Mouse (Mus musculus) adrenal gland (tissue): ENCODE measurements at regions not wholly inside any gene's neighbourhood (a gene's known extent, or its start where the extent isn't known, plus 50 kb on each side); places are given as distances from the start of the nearest gene placed in this dataset.

Source experiments
- intact Hi-C: fragments of 180-260 bp; cut with DNase I; formaldehyde crosslinking; loops from one replicate; pipeline ENCODE4 v1.15.1; 2025

DNA sequence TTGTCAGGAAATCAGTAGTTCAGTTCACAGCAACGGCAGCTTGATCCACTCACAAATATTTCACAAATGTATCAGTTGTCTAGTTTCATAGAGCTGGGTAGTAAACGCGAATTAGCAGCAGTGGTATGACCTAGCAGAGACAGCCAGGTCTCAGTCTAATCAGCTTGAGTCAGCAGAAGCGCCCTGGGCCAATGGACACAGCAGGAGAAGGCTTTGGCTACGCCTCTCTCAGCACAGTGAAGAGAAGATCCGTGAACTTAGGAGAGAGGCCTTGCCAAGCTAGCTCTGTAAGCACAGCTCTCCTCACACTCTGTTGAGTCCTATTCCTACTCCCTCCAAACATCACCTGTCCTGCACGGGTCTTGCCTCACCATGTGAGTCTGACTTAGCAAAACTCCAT is 188.0 kb downstream of the Zfp326 start:
- intact Hi-C loops: no loop called here

GRCm38 (mm10) chr5:106062926-106063325 is 186.6 kb downstream of the Zfp326 start:
- intact Hi-C loops: no loop called here

GRCm38 (mm10) chr5:106056631-106057030 is 180.3 kb downstream of the Zfp326 start:
- intact Hi-C loops: no loop called here

- intact Hi-C loops: no loop called here
Measured at GRCm38 (mm10) chr5:106055221-106055620, 178.9 kb downstream of the Zfp326 start.

DNA sequence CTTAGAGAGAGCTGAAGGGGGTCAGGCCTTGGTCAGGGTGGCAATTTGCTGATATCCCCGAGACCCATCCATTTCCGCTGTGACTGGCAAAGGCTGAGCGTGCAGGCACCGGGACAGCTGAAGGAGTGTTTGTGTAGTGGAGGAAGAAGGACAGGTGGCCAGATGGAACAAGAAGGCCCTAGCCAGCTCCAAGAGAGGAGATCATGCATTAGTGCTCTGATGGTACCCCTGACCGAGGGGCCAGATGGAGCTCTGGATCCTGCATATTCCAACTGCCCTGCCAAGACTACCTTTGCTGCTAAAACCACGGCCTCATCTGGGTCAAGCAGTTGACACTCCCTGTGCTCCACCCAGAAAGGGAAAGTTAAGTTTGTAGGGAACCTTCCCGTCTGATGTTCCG is 174.7 kb downstream of the Zfp326 start:
- intact Hi-C loops: no loop called here

DNA sequence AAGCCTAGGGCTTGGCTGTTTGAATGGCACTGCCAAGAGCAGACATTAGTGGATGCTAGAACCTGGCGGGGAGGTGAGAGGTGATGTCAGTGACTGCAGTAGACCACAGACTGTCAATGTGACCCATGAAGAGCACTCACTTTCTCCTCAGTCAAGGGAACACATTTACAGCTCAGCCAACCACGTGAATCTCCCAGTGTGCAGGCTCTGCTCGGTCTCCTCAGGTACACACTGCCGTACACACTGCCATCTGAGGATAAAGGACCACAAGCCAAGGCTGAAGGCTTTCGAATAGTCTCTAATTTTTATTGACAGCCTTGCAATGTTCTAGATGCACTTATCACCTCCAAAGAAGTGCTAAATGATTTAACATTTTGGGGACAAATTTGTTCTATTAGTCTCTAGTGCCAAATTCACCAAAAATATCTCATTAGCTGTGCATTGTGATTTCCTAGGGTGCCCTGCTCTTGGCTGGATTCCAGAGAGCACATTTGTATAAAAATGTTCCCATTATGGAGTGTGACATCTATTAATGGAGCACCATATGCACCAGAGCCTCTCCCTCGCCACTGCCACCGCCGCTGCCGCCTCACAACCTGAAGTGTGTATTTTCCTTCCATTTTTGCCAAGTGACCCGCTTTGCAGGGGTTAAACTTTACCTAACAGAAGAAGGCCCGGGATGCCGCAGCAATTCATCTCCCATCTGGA is 168.7 kb downstream of the Zfp326 start:
- intact Hi-C loops: no loop called here

DNA sequence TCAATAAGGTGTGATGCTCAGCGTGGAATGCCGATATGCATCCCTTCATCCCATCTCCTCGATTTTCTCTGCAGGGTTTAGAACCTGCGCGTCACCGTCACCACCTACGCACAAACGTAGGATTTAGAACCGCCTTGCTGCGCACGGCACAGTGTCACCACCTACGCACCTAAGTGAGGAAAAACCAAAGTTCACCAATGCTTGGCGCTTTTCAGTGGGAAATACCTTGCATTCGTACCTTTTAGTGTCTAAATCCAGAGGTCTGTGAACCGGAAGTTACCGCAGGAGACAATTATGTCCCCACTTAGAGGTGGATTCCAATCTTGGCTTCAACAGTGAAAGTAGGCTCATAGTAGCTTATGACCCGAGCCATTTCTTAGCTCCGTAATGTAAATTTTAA is 162.0 kb downstream of the Zfp326 start:
- intact Hi-C loops: no loop called here

DNA sequence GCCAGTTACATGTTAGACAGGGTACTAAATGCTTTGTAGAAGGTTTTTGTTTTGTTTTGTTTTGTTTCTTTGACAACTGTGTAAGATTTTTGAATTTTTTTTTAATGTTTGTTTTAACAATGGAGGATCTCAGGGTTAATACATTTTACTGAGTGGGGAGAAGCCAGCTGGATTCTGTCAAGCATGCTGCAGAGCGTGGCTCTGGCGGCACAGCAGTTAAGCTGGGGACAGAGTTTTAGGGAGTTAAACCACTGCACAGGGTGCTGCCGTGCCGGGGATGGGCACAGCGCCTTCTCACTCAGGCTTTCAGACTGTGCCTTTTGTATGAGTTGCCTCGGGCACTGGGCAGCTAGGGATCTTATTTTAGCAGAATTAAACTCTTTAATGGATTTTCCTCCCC is 159.8 kb downstream of the Zfp326 start:
- intact Hi-C loops: no loop called here

- intact Hi-C loops: no loop called here
Measured at GRCm38 (mm10) chr5:106032956-106033355, 156.6 kb downstream of the Zfp326 start.

- intact Hi-C loops: no loop called here
Measured at GRCm38 (mm10) chr5:106026861-106027260, 150.5 kb downstream of the Zfp326 start.

DNA sequence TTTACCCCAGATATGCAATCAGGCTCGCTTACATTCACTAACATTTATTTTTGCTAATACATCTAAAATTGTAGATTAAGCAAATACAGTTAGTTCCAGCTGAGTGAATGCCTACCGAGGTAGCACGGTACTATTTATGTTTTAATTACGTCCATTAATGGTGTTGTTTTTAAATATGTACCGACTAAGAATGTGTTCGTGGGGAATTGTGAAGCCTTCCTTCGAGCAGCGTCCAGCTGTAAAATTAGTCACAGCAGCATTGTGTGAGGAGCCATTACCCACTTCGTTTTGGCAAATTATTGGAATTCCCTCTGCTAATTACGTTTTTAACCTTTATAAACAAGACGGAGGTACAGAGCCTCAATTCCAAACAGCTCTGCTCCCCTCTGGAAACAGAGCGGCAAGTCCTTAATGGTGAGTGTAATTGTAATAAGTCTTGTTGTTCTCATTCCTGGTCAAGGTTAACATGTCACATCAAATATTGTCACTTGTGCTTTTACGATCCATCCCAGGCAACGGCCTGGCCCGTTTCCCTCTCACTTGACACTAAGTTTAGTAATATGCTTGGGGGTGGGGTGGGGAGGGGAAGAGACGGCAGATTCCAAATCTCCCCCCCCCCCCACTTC is 128.0 kb downstream of the Zfp326 start:
- intact Hi-C loops: no loop called here

DNA sequence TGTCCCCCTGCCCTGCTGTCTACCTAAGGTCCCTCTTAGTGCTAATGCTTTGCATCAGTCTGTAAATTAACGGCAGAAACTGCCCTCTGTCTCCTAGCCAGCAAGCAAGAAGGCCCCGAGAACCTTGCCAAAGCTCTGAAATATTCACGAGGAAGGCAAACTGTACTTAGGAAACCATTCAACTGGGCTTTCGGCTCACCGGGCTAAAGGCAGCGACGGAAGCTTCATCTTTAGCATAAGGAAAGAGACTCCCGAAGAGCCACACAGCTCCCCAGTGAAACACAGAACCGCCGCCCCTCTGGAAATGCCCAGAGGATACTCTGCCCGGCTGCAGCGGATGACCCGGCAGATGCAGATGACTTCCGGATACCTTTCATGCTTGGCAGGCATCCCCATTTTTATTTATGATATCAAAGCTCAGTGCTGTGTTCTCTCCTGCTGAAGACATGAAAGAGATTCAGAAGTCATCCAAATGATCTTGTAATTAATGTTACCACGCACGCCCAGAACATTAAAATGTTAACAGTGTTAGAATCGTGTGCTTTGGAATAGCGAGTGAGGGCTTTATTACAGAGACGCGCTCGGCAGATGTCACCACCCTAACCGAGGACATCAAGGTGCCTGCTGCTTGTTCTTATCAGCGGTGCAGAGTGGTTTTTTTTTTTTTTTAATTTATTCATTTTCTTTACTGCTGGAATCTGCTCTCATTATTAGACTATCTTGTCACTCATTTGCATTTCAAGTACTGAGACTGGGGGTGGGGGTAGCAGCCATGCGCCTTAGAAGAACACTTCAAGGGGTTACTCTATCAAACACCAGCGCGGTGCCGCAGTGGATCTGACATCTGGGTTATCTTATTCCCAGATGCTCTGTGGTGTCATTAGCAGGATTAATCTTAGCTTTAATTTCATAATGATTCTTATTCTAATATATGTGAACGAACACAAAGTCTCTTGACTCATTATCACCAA is 127.2 kb downstream of the Zfp326 start:
- intact Hi-C loops: no loop called here

DNA sequence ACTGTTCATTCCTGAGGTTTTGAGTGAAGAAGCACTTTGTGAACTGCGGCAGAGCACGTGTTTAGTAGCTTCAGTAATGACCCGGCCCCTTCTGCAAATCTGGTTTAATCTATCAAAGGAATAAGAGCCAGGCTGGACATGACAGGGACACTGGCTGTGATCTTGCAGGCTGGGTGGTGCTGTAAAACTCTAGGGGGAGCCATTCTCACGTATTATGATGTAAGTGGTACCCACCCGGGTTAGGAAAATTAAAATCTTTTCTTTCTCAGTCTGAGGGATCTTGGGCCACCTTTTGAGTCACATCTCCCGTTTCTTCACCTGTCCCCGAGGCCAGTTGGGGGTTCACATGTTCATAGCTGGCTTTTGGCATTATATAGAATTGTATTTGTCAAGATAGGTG is 126.0 kb downstream of the Zfp326 start:
- intact Hi-C loops: no loop called here

DNA sequence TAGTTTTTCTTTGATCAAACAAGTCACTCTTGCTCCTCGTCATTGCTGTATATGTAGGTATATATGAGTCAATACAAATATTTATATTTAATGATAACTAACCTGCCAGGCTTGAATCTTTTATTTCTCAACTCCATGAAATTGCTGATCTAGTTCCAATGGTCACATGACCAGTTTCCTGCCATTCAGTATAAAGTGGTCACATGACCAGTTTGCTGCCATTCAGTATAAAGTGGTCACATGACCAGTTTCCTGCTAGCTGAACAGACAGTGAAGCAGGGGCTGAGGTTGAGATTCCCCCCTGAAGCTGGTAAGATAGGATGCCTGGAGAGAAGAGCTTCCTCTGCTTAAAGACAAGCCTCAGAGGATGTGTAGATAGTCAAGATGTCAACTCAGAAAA is 117.9 kb downstream of the Zfp326 start:
- intact Hi-C loops: no loop called here

DNA sequence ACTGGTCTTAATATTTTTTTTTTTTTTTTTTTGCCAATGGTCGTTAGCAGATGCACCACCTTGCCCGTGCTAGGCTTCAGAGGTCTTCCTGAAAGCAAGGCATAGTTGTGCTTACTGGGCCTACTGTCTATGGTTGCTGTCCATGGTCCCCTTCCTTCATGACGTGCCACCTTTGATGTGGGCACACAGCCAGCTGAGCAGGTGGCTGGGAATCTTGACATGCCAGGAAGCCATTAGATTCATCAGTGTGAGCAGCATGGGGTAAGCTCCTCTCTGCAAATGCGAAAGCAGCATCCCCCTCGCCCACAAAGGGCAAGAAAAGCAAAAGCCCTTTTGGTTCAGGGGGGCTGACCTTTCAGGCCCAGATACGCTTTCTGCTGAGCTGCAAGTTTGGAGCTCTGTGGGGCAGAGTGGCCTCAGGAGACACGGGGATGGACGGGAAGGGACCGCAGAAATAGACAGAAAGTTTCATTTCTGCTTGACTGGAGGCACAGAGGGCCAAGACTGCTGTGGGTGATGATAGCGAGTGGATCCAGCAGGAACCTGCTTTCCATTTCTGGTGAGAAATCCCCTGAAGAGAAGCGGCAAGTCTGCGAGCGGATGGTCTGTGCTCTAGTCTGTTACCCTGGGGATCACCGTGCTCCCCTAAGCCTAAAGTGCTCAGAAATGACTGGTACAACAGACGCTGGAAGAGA is 116.8 kb downstream of the Zfp326 start:
- intact Hi-C loops: no loop called here

GRCm38 (mm10) chr5:105990777-105991176 is 114.4 kb downstream of the Zfp326 start:
- intact Hi-C loops: no loop called here

- intact Hi-C loops: no loop called here
Measured at GRCm38 (mm10) chr5:105986401-105986800, 110.0 kb downstream of the Zfp326 start.

GRCm38 (mm10) chr5:105983131-105983530 is 106.8 kb downstream of the Zfp326 start:
- intact Hi-C loops: no loop called here

GRCm38 (mm10) chr5:105976746-105977145 is 100.4 kb downstream of the Zfp326 start:
- intact Hi-C loops: no loop called here

DNA sequence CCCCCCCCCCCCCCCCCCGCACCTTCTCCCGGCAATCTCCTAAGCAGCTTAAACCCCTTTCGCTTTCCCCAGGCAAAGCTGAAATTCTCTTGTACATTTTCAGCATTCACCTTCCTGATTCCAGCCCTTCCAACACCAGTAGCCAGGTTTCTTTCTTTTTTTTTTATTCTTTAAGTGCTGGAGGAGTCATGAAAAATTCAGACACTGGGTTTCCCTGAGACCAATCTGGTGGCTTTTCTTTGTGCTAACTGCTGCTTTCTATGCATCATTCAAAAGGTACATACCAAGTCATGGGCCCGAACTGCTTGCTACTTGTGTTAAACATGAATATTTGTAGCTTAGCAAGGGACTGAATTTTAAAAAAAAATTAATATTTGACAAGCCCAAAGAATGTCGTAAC is 99.7 kb downstream of the Zfp326 start:
- intact Hi-C loops: no loop called here

DNA sequence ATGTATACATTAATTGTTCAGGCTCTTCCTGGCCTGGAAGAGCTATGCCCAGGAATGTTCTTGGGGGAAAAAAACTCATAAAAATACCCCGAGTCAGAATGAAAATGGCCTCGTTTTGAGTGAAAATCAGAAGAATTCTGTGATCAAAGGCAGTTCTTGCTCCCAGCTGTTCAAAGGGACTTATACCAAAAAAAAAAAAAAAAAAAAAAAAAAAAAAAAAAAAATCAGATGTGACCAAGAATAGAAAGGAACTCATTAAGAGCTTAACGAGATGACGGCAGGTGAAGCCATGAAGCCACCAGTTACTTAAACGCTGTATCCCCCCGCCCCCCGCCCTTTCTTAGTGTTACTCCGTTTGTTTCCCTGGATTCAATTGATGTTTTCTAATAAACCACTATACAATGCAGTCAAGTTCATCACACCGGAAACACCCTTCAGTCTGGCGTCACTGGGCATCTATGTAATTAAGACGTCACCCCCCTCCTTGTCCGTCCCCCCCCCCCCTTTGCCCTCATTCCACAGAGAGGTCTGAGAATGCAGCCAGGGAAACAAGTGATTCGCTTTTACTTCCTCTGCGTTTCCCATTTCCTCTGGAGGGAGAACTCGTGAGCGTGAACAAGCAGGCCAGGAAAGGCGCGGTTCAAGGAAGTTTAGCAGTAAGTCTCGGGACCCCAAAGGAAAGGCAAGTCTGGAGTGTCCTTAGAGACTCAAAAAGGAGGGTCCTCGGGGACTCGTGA is 99.1 kb downstream of the Zfp326 start:
- intact Hi-C loops: no loop called here
